In the genomic region with DNA sequence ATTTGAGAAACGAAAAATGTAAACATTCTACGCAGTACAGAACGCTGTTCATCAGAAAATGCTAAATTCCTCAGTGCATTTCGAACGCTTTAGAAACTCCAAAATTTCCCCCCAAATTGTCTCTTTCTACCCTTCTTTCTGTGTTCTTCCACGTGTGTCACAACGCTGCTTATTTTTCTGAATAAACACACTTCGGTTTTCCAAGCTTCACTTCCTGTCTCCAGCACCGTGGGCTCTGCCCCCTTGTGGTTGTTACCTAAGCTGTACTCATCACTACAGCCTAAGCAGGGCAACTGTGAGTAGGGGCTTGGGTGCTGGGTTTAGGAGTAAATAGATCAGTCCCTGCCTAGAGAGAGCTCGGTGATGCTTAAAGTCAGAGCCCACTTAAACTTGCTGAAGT, we compare ENCODE assay signal across 8 mouse cellular contexts. TPM values are rescaled to one million over a fixed set of nuclear protein-coding genes. Genes with fewer than 3 reads are reported as not detected.
DNase-seq lines count a peak whose midpoint lies in the region; ATAC-seq and TF ChIP-seq lines count a peak whose summit lies in the region.

No protein-coding gene starts in this region.

- no peak overlapping the region for H3K4me3 ChIP-seq in ES-Bruce4 (ENCODE audit: low read depth, low read length)
- no peak overlapping the region for H3K4me3 ChIP-seq in embryonic facial prominence, embryonic 11.5 days (ENCODE audit: low read depth, low read length)

- H3K36me3 ChIP-seq in ES-Bruce4 (ENCODE audit: control insufficient read depth, insufficient read depth, low read length, poor library complexity, severe bottlenecking): no peaks in the 10 kb centered on the region
- no peaks in the 10 kb centered on the region for H3K36me3 ChIP-seq in embryonic facial prominence, embryonic 11.5 days (replicated peaks; ENCODE audit: control insufficient read depth, insufficient read depth, low read depth, low read length)

- no peak overlapping the region for H3K4me2 ChIP-seq in embryonic facial prominence, embryonic 11.5 days (ENCODE audit: low read depth, low read length)

- TF ChIP-seq CTCF in ES-Bruce4 (IDR thresholded peaks at IDR 0.05; ENCODE audit: low read depth, low read length): peak; percentile 62

- H3K9ac ChIP-seq in ES-Bruce4 (ENCODE audit: low read depth, poor library complexity, severe bottlenecking): no peak overlapping the region
- H3K9ac ChIP-seq in embryonic facial prominence, embryonic 11.5 days (replicated peaks; ENCODE audit: low read length): no peak overlapping the region

- ATAC-seq in frontal cortex, adult (ENCODE audit: low TSS enrichment): peak; percentile 92
- no peak; the same call in 1 of the 2 replicates for ATAC-seq in embryonic facial prominence, embryonic 11.5 days (replicated peaks; ENCODE audit: insufficient number of reproducible peaks, low FRiP score, low TSS enrichment, low read depth)
- ATAC-seq in megakaryocyte-erythroid progenitor cell, adult 5-6 weeks (replicated peaks; ENCODE audit: low FRiP score, low TSS enrichment, poor library complexity, severe bottlenecking): peak; percentile 98

- H3K4me1 ChIP-seq in ES-Bruce4 (ENCODE audit: control insufficient read depth, insufficient read depth, low read length): no peaks in the 10 kb centered on the region
- H3K4me1 ChIP-seq in embryonic facial prominence, embryonic 11.5 days (ENCODE audit: control insufficient read depth, insufficient read depth, low read length): no peaks in the 10 kb centered on the region

- whole genome bisulfite sequencing in embryonic facial prominence, embryonic 11.5 days: 45% methylated on average over 10 of the region's 10 CpGs

- no peak for TF ChIP-seq EP300 in ES-Bruce4 (IDR thresholded peaks at IDR 0.05; ENCODE audit: insufficient read depth, low read depth, low read length)

- no peak for DNase-seq in frontal cortex, postnatal 25 days (ENCODE audit: low spot score in 2 of 2)
- DNase-seq in embryonic facial prominence, embryonic 11.5 days (ENCODE audit: low spot score): peak; percentile 78
- peak; percentile 63 for DNase-seq in induced T-regulatory cell, adult 2 months (ENCODE audit: low read depth)
- peak; percentile 12 for DNase-seq in yolk sac, embryonic 10.5 days (ENCODE audit: low spot score)
- DNase-seq in spleen, adult 12 weeks (ENCODE audit: low spot score): no peak

- TF ChIP-seq POLR2A in ES-Bruce4 (IDR thresholded peaks at IDR 0.05; ENCODE audit: insufficient read depth, low read length): no peak

- no peaks in the 10 kb centered on the region for H3K9me3 ChIP-seq in ES-Bruce4 (replicated peaks; ENCODE audit: control insufficient read depth, insufficient read depth, low read length, poor library complexity, severe bottlenecking)
- no peaks in the 10 kb centered on the region for H3K9me3 ChIP-seq in embryonic facial prominence, embryonic 11.5 days (replicated peaks; ENCODE audit: control insufficient read depth, low read length)

- no peak overlapping the region for H3K27ac ChIP-seq in ES-Bruce4 (ENCODE audit: insufficient read depth, low read length)
- no peak overlapping the region for H3K27ac ChIP-seq in embryonic facial prominence, embryonic 11.5 days (replicated peaks; ENCODE audit: low read depth, low read length)

- no peaks in the 10 kb centered on the region for H3K27me3 ChIP-seq in ES-Bruce4 (ENCODE audit: control insufficient read depth, insufficient read depth, low read length, poor library complexity, severe bottlenecking)
- H3K27me3 ChIP-seq in embryonic facial prominence, embryonic 11.5 days (ENCODE audit: control insufficient read depth, insufficient read depth, low read length): no peaks in the 10 kb centered on the region

RNA-seq across cellular contexts. Expression of a gene that starts 19.4 kb away (rescaled TPM):
- not detected in 2 replicates for polyA plus RNA-seq in ES-Bruce4 (2011; ENCODE audit: insufficient read depth, insufficient read length, low read depth, missing spikeins)
- polyA plus RNA-seq in embryonic facial prominence, embryonic 11.5 days (2014; fragmentation: Nextera tagmentation; extraction: Ambion mirVana): 0.17 TPM in 1 of 2 replicates, not detected in the other
- not detected in 2 replicates for total RNA-seq in megakaryocyte-erythroid progenitor cell, adult 5-6 weeks (2014; fragmentation: Nextera tagmentation)
- total RNA-seq in megakaryocyte-erythroid progenitor cell, adult 5-6 weeks (2017): not detected in 2 replicates

RNA-seq across cellular contexts. Expression of a gene that starts 37.9 kb away (rescaled TPM):
- polyA plus RNA-seq in ES-Bruce4 (2011; ENCODE audit: insufficient read depth, insufficient read length, low read depth, missing spikeins): 0.33 and 0.49 TPM in 2 replicates
- polyA plus RNA-seq in embryonic facial prominence, embryonic 11.5 days (2014; fragmentation: Nextera tagmentation; extraction: Ambion mirVana): not detected in 2 replicates
- total RNA-seq in megakaryocyte-erythroid progenitor cell, adult 5-6 weeks (2014; fragmentation: Nextera tagmentation): not detected in 2 replicates
- not detected in 2 replicates for total RNA-seq in megakaryocyte-erythroid progenitor cell, adult 5-6 weeks (2017)

Comparison
In these comparisons a context has a peak if more than half of its experiments do, and no peak if none do; other contexts are left out.
1. DNase-seq: peak in embryonic facial prominence, embryonic 11.5 days (single experiment), induced T-regulatory cell, adult 2 months (single experiment) and yolk sac, embryonic 10.5 days (single experiment); none in frontal cortex, postnatal 25 days (0 of 2) and spleen, adult 12 weeks (single experiment).